Mouse (Mus musculus): Measurements from ENCODE around the gene Rpl36. TPM values are rescaled to one million over a fixed set of nuclear protein-coding genes. Genes with fewer than 3 reads are reported as not detected.
A peak's percentile ranks its signal among the peaks of the same experiment; 100 is the strongest.

Rpl36 gene
- polyA plus RNA-seq, 1 experiment from 2014 or later = 1,436 TPM

DNA sequence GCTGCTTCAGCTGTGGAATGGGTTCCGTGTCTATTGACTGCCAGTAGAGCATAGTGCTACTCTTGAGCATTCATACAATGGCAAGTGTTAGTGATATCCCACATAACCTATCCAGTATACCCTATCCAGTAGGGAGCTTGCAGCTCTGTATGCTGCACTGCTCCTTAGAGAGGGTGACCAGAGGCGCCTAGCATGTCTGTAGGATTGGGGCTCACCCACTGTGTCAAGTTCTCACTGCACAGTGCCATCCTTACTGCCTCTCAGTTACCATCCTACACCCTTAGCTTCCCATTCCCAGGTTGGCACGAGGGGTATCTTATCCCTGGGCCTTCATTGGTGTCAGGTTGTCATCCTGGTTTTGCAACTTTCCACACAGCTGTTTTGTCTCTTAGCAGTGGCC, 8.8 kb upstream of the Rpl36 start:
- Histone ChIP-seq H3K9ac (replicated peaks) (no peak overlapping the region), H3K4me3 (ENCODE audit: low read depth, low read length) (no peak overlapping the region), H3K9me3 (ENCODE audit: low read length) (no peaks in the 10 kb centered on the region), H3K4me2 (ENCODE audit: low read depth, low read length) (no peak overlapping the region), H3K36me3 (replicated peaks; ENCODE audit: insufficient read depth, low read length) (peaks cover 78% of the 10 kb centered on the region), H3K27ac (ENCODE audit: low read depth) (no peak overlapping the region), H3K27me3 (ENCODE audit: insufficient read depth, low read length) (no peaks in the 10 kb centered on the region), H3K4me1 (ENCODE audit: insufficient read depth) (peaks cover 9% of the 10 kb centered on the region)
- no peak for DNase-seq
- ATAC-seq = no peak
- TF ChIP-seq CTCF (IDR thresholded peaks at IDR 0.05; ENCODE audit: low read depth) (no peak), EP300 (IDR thresholded peaks at IDR 0.05; ENCODE audit: low read depth) (no peak)
- 94% methylated on average over 3 of the region's 3 CpGs for WGBS (ENCODE audit: insufficient replicate concordance)

DNA sequence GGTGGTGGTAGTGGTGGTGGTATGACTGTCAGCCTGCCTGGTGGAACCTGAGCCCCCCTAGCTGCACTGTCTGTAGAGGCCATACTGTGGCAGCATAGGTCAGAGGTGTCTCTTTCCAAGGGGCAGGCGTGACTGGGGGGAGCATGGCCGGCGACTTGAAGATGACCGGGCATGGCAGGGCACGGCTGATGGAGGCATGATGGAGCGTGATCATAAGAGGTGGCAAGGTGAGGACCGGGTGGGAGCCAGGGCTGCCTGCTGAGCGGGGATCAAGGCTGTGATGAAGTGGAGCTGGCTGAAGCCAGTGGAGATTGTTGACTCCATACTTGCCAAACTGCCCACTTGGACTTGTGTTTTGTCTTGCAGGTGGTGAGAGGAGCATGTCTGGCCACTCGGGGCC, 7.8 kb upstream of the Rpl36 start:
- Histone ChIP-seq H3K27me3 (ENCODE audit: insufficient read depth, low read length) (no peaks in the 10 kb centered on the region), H3K9ac (replicated peaks) (no peak overlapping the region), H3K4me3 (ENCODE audit: low read depth, low read length) (no peak overlapping the region), H3K4me1 (ENCODE audit: insufficient read depth) (peaks cover 14% of the 10 kb centered on the region), H3K9me3 (ENCODE audit: low read length) (no peaks in the 10 kb centered on the region), H3K4me2 (ENCODE audit: low read depth, low read length) (no peak overlapping the region), H3K27ac (ENCODE audit: low read depth) (no peak overlapping the region), H3K36me3 (replicated peaks; ENCODE audit: insufficient read depth, low read length) (peaks cover 68% of the 10 kb centered on the region)
- WGBS (ENCODE audit: insufficient replicate concordance) = 88% methylated on average over 9 of the region's 9 CpGs
- ATAC-seq (no peak), DNase-seq (no peak)
- TF ChIP-seq CTCF (IDR thresholded peaks at IDR 0.05; ENCODE audit: low read depth) (no peak), EP300 (IDR thresholded peaks at IDR 0.05; ENCODE audit: low read depth) (no peak)

DNA sequence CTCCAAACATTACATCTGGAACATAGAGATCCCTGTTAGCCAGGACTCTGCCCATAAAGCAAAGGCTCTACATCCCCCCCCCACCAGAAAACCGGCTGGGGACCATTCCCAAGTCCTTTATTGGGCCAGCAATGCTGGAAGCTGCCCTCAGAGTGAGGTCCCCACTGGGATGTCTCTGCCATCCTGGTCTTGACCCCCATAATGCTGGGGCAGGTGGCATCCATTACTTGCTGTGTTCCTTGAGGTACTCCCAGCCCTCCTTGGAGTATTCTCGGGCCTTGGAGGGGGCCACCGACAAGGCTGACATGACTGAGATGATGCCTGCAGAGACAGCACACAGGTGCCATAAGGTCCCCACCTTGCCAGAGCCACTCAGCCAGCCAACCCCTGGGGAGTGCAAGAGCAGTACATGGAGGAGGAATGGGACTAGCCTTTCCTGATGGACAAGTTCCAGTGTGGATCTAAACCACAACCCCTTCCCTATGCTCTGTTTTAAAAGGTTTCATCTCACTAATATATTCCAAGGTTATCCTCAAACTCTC, 5.6 kb upstream of the Rpl36 start:
- H3K36me3 ChIP-seq (replicated peaks; ENCODE audit: insufficient read depth, low read length) = peaks cover 49% of the 10 kb centered on the region
- no peak overlapping the region for H3K4me2 ChIP-seq (ENCODE audit: low read depth, low read length)
- no peak for ATAC-seq

DNA sequence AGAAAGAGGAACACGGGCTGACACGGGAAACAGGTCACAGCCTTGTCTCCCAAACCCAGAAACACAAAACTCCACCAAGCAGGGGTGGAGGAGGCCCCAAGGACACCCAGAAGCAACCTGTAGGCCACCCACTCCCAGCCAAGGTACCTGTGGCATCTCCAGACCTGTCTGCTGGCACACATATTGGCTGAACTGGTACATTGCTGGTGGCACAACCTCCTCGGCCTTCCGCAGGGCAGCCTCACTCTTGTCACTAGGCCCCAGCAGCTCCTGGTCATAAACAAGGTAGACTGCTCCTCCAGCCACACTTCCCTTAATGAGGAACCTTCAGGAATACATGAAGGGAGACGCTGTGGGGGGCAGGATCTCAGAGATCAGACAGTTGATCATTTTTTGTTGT, 4.5 kb upstream of the Rpl36 start:
- 34% methylated on average over 5 of the region's 5 CpGs for WGBS (ENCODE audit: insufficient replicate concordance)

More for the DNA sequence above, 5.6 kb upstream of the Rpl36 start:
- H3K4me3 ChIP-seq (ENCODE audit: low read depth, low read length) = no peak overlapping the region
- H3K9me3 ChIP-seq (ENCODE audit: low read length) = no peaks in the 10 kb centered on the region
- no peak overlapping the region for H3K9ac ChIP-seq (replicated peaks)
- DNase-seq = no peak
- H3K27ac ChIP-seq (ENCODE audit: low read depth) = no peak overlapping the region
- peaks cover 29% of the 10 kb centered on the region for H3K4me1 ChIP-seq (ENCODE audit: insufficient read depth)
- H3K27me3 ChIP-seq (ENCODE audit: insufficient read depth, low read length) = no peaks in the 10 kb centered on the region
- TF ChIP-seq EP300 (IDR thresholded peaks at IDR 0.05; ENCODE audit: low read depth) = no peak
- TF ChIP-seq CTCF (IDR thresholded peaks at IDR 0.05; ENCODE audit: low read depth) = no peak
- WGBS (ENCODE audit: insufficient replicate concordance) = 62% methylated on average over 3 of the region's 3 CpGs

DNA sequence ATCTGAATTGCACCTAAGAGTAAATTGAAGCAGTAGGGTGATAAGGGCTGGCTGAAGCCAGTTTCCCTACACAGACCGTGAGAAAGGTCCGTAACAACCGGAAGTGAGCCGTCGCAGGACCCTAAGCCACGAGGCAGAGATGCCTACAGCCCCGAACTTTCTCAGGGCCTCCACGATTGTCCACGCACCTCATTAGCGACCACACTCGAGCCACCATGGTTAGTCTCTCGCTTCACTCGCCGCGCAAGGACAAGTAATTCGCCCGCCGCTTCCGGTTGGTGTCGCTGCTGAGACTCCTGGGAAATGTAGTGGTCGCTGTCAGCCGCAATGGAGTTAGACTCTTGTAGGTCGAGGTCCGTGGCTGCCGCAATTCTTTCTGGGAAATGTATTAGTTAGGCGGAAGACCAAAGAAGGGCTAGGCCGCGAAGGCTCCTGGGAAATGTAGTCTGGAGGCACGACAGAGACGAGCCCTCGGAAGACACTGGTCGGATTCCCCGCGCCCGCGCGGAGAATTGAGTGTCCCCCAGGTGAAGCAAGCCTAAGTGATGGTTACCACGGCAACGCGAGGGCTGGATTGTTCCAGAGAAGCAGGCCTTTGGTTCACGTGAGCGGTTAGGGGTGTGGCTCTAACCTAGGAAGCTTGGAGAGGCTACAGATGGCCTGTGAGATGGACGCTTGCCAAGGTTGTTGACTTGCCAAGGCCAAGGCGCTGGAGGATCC, 3.6 kb upstream of the Rpl36 start, which contains the start of gene 2410015M20Rik:
2410015M20Rik (minus strand) TSS at position 320 of the 720 bp plus-strand sequence.
- peak within 1 kb of the TSS; percentile 77 for H3K4me3 ChIP-seq (ENCODE audit: low read depth, low read length)
- WGBS (ENCODE audit: insufficient replicate concordance) = under 1% methylated on average over 44 of the region's 44 CpGs
- peaks cover 38% of the 10 kb centered on the region for H3K4me1 ChIP-seq (ENCODE audit: insufficient read depth)
- ATAC-seq = peak; percentile 80
- H3K27ac ChIP-seq (ENCODE audit: low read depth) = peak within 1 kb of the TSS; percentile 90
- H3K27me3 ChIP-seq (ENCODE audit: insufficient read depth, low read length) = no peaks in the 10 kb centered on the region
- peak within 1 kb of the TSS; percentile 79 for H3K4me2 ChIP-seq (ENCODE audit: low read depth, low read length)
- peak within 1 kb of the TSS; percentile 81 for H3K9ac ChIP-seq (replicated peaks)
- H3K9me3 ChIP-seq (ENCODE audit: low read length) = no peaks in the 10 kb centered on the region
- peaks cover 30% of the 10 kb centered on the region for H3K36me3 ChIP-seq (replicated peaks; ENCODE audit: insufficient read depth, low read length)
- TF ChIP-seq CTCF (IDR thresholded peaks at IDR 0.05; ENCODE audit: low read depth) = peak; percentile 88
- no peak for TF ChIP-seq EP300 (IDR thresholded peaks at IDR 0.05; ENCODE audit: low read depth)
- peak; percentile 94 for DNase-seq

More for the DNA sequence above, 4.5 kb upstream of the Rpl36 start:
- Histone ChIP-seq H3K4me1 (ENCODE audit: insufficient read depth) (peaks cover 31% of the 10 kb centered on the region), H3K27me3 (ENCODE audit: insufficient read depth, low read length) (no peaks in the 10 kb centered on the region), H3K36me3 (replicated peaks; ENCODE audit: insufficient read depth, low read length) (peaks cover 38% of the 10 kb centered on the region), H3K27ac (ENCODE audit: low read depth) (peak overlapping the region; percentile 90), H3K9ac (replicated peaks) (peak overlapping the region; percentile 81), H3K4me3 (ENCODE audit: low read depth, low read length) (peak overlapping the region; percentile 77), H3K4me2 (ENCODE audit: low read depth, low read length) (peak overlapping the region; percentile 79), H3K9me3 (ENCODE audit: low read length) (no peaks in the 10 kb centered on the region)
- DNase-seq = no peak
- ATAC-seq = no peak
- TF ChIP-seq EP300 (IDR thresholded peaks at IDR 0.05; ENCODE audit: low read depth) = no peak
- TF ChIP-seq CTCF (IDR thresholded peaks at IDR 0.05; ENCODE audit: low read depth) = no peak

DNA sequence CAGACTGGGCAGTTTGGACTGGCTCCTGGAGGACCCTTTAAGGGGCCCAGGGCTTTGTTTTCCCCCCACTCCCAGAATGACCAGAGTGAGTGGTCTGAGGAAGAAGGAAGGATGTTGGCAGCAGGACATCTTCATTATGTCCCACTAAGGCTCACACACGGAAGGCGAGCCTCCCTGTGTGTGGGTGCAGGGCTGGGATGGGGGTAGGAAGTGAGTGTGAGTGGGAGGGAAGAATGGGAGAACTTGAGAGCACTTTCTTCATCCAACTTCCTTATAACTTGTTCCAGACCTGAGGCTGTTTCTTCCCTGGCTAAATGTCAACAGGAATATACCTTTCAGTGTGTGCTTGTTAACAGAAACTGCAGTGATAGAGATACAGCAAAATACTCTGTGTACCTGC, 1.9 kb upstream of the Rpl36 start:
- ATAC-seq = no peak
- no peak overlapping the region for H3K4me3 ChIP-seq (ENCODE audit: low read depth, low read length)
- H3K9ac ChIP-seq (replicated peaks) = no peak overlapping the region
- H3K27me3 ChIP-seq (ENCODE audit: insufficient read depth, low read length) = no peaks in the 10 kb centered on the region
- TF ChIP-seq EP300 (IDR thresholded peaks at IDR 0.05; ENCODE audit: low read depth) = no peak
- TF ChIP-seq CTCF (IDR thresholded peaks at IDR 0.05; ENCODE audit: low read depth) = no peak
- 89% methylated on average over 2 of the region's 2 CpGs for WGBS (ENCODE audit: insufficient replicate concordance)
- no peak for DNase-seq
- 0 out of 2 replicates have a peak overlapping the region, but pooled peaks have one; percentile 63 for H3K4me2 ChIP-seq (ENCODE audit: low read depth, low read length)
- peak overlapping the region; percentile 86 for H3K27ac ChIP-seq (ENCODE audit: low read depth)
- peaks cover 31% of the 10 kb centered on the region for H3K36me3 ChIP-seq (replicated peaks; ENCODE audit: insufficient read depth, low read length)
- H3K9me3 ChIP-seq (ENCODE audit: low read length) = no peaks in the 10 kb centered on the region
- H3K4me1 ChIP-seq (ENCODE audit: insufficient read depth) = peaks cover 43% of the 10 kb centered on the region

All from liver, postnatal 0 days (tissue).